Mouse (Mus musculus): ENCODE data around the gene Dynlt1c. TPM values are rescaled to one million over a fixed set of nuclear protein-coding genes. Genes with fewer than 3 reads are reported as not detected.
"Not testable (repeated sequence)": the region's sequence is repeated elsewhere in the genome, so short reads cannot be mapped to it uniquely, and the experiment has no call there.

The Dynlt1c gene
- 5.2 and 5.6 TPM in 2 replicates for polyA plus RNA-seq (2012; rRNA removed)

DNA sequence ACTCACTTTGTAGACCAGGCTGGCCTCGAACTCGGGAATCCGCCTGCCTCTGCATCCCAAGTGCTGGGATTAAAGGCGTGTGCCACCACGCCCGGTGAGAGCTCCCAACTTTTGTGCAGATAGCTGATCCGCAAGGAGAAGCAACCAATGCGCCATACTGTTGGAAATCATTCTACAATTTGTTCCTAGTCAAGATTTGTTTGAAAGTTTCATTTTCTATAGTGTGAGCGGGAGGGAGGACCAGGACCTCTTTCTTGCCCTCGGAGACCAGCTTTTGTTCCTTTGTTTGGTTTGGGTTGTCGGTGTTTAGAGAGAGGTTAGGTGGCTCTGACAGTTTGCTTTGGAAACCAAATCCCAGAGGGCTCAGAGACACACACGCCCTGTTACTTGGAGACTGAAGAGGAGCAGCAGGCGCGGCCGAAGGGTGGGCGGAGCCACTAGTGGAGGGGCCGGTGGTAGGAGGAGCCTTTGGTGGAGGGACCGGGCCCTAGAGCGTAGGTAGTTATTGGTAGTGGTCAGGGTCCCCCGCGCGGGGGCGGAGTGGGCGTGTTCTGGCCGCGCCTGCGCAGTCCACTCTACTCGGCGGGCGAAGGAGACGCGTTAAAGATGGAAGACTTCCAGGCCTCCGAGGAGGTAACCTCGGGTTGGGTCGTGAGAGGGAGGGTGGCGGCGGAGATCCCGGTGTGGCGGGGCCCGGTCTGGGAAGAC lies at the start of gene Dynlt1c:
TSS of gene Dynlt1c (plus strand) at position 468 of the 708 bp plus-strand sequence.
- peak; percentile 91 for DNase-seq
- WGBS = 9% methylated on average over 35 of the region's 40 CpGs
- H3K27ac ChIP-seq (ENCODE audit: insufficient read depth, low read depth, low read length) = peak within 1 kb of the TSS; percentile 45; the same call in 1 of the 2 replicates

DNA sequence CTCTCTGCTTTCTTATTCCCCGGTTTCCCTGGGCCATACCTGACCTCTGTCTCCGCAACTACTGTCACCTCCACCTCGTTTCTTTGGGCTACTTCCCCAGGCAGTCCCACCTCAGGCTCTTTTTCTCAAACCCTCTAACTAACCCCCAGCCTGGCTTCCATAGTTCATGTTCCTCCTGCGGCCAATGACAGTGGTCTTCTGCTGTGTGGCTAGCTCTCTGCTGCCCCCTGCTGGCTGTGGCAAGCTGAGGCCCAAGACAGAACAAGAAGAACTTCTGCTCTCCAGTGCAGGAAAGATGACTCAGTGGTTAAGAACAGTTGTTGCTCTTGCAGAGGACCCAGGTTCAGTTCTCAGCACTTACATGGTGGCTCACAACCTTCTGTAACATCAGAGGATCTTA lies 47.7 kb upstream of the Dynlt1c start:
- H3K27ac ChIP-seq (ENCODE audit: insufficient read depth, low read depth, low read length); H3K36me3 ChIP-seq (ENCODE audit: control insufficient read depth, insufficient read depth, low read length); H3K4me1 ChIP-seq (ENCODE audit: control insufficient read depth, insufficient read depth, low read length); H3K4me3 ChIP-seq (ENCODE audit: insufficient read depth, low read depth, low read length); DNase-seq; H3K27me3 ChIP-seq (replicated peaks; ENCODE audit: control insufficient read depth, insufficient read depth, low read length): not testable (repeated sequence)
- no CpG with 5 or more reads among the region's 4 CpGs for WGBS

More for the DNA sequence above, at the start of gene Dynlt1c:
- peak within 1 kb of the TSS; percentile 45 for H3K4me3 ChIP-seq (ENCODE audit: insufficient read depth, low read depth, low read length)
- TF ChIP-seq POLR2A (IDR thresholded peaks at IDR 0.05; ENCODE audit: low read depth, low read length) = peak; percentile 4
- not testable (repeated sequence) for H3K27me3 ChIP-seq (replicated peaks; ENCODE audit: control insufficient read depth, insufficient read depth, low read length); H3K4me1 ChIP-seq (ENCODE audit: control insufficient read depth, insufficient read depth, low read length); H3K36me3 ChIP-seq (ENCODE audit: control insufficient read depth, insufficient read depth, low read length)

DNA sequence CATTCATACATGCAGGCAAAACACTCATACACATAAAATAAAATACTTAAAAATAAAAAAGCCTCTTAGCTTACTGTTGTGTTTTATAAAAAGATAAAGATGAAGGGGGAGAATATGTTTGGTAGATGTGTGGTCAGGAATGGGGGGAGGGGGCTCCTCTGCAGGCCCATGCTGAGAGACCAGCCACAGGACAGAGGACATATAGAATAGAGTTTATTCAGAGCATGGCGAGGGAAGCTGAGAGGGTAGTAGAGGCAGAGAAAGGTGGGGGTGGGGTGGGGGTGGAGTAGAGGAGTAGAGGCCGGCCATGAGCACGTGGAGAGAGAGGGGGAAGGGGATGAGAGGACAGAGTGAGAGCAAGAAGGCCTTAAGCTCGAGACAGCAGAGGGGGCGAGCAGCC lies 47.2 kb upstream of the Dynlt1c start:
- DNase-seq; H3K4me3 ChIP-seq (ENCODE audit: insufficient read depth, low read depth, low read length); H3K36me3 ChIP-seq (ENCODE audit: control insufficient read depth, insufficient read depth, low read length); H3K27ac ChIP-seq (ENCODE audit: insufficient read depth, low read depth, low read length); H3K4me1 ChIP-seq (ENCODE audit: control insufficient read depth, insufficient read depth, low read length); H3K27me3 ChIP-seq (replicated peaks; ENCODE audit: control insufficient read depth, insufficient read depth, low read length): not testable (repeated sequence)
- no CpG with 5 or more reads among the region's 5 CpGs for WGBS

DNA sequence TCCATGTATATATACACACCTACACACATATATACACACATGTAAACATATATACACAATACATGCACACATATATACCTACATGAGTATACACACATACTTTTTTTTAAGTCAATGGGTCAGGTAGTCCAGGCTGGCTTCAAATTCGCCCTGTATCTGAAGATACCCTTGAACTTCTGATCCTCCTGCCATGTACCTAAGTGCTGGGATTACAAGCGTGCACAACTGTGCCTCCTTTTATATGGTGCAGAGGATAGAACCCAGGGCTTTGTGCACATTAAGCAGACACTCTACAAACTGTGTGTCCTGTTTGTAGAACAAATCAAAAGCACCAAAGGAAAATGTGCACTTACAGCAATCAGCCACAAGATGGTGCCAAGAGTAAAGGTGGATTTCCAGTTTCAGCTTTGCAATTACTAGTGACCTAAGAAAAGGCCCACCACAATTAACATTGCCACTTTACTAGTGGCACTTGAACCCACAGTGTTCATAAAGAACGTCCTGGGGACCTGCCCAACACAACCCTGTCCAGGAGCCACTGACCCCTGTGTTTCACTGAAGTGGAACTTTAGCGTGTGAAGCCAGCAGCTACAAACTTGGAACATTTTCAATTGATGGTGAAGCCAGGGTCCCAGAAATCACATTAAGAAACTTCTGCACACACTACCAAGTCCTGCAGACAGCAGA lies 41.9 kb upstream of the Dynlt1c start:
- not testable (repeated sequence) for H3K27me3 ChIP-seq (replicated peaks; ENCODE audit: control insufficient read depth, insufficient read depth, low read length); DNase-seq; H3K4me1 ChIP-seq (ENCODE audit: control insufficient read depth, insufficient read depth, low read length); H3K4me3 ChIP-seq (ENCODE audit: insufficient read depth, low read depth, low read length); H3K36me3 ChIP-seq (ENCODE audit: control insufficient read depth, insufficient read depth, low read length); H3K27ac ChIP-seq (ENCODE audit: insufficient read depth, low read depth, low read length)
- no CpG with 5 or more reads among the region's 4 CpGs for WGBS

DNA sequence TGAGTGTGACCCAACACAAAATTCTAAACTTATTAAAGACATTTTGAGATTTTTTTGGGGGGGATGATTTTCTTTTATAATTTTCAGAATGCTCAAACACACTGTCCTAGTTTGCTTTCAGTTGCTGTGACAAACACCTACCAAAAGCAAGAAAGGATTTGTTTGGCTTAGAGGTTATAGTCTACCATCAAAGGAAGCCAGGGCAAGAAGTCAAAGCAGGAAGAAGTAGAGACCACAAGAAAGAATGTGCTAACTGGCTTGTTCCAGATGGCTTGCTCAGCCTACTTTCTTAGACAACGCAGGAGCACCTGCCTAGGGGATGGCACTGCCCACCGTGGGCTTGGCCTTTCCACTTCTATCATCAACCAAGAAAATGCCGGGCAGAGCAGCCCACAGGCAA lies 36.6 kb upstream of the Dynlt1c start:
- not testable (repeated sequence) for H3K4me3 ChIP-seq (ENCODE audit: insufficient read depth, low read depth, low read length); H3K36me3 ChIP-seq (ENCODE audit: control insufficient read depth, insufficient read depth, low read length); DNase-seq; H3K4me1 ChIP-seq (ENCODE audit: control insufficient read depth, insufficient read depth, low read length); H3K27me3 ChIP-seq (replicated peaks; ENCODE audit: control insufficient read depth, insufficient read depth, low read length); H3K27ac ChIP-seq (ENCODE audit: insufficient read depth, low read depth, low read length)
- WGBS = 89% methylated on average over 3 of the region's 3 CpGs

DNA sequence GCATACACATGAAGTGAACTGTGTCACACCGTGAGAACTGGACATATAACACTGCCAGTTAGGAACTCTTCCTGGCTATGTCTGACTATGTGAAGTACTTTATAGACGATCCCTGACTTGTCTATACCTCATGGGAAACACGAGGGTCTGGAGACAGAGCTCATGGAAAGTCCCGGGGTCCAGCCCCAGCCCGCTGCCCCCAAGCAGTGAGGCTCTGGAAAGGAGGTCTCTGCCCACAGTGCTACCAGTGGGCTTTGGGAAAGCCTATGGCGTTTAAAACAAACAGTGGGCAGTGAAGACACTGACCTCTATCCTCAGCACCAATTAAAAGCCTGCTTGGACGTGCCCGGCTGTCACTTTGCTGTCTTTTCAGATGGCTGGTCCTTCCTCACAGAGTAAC lies 33.6 kb upstream of the Dynlt1c start:
- not testable (repeated sequence) for H3K4me3 ChIP-seq (ENCODE audit: insufficient read depth, low read depth, low read length); H3K36me3 ChIP-seq (ENCODE audit: control insufficient read depth, insufficient read depth, low read length); H3K27ac ChIP-seq (ENCODE audit: insufficient read depth, low read depth, low read length); H3K27me3 ChIP-seq (replicated peaks; ENCODE audit: control insufficient read depth, insufficient read depth, low read length); H3K4me1 ChIP-seq (ENCODE audit: control insufficient read depth, insufficient read depth, low read length); DNase-seq
- WGBS = 67% methylated on average over 6 of the region's 8 CpGs

DNA sequence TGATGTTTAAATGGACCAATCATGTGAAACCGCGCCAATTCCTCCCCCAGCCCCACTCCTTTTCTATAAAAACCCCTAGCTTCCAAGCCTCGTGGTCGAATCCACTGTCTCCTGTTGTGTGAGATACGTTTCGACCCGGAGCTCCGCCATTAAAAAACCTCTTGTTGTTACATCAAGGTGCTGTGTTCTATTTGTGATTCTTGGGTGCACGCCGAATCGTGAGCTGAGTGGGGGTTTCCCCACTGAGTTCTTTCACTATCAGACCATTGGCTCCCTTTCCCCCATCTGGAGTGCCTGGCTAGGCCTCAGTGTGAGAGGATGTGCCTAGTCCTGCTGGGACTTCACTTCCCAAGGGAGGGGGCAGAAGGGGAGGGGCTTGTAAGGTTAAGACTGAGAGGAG lies 30.2 kb upstream of the Dynlt1c start:
- H3K27me3 ChIP-seq (replicated peaks; ENCODE audit: control insufficient read depth, insufficient read depth, low read length) = not testable (repeated sequence)
- 90% methylated on average over 11 of the region's 11 CpGs for WGBS

DNA sequence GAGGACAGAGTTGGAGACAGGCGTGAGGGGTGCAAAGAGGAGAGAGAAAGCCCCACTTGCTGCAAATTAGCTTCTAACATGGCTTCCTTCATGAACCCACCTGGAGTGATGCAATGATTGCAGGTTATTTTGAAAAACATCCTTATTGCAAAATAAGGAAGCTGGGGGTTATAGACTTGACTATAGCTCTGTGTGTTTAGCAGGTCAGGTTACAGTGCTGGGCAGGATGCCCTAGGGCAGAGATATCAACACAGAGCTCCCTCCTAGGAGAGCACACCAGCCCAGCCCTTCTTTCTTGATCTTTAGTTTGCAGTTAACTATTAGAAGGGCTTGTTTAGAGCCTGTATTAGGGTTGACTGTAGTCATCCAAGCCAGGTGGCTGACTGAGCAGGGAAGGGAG lies 29.3 kb upstream of the Dynlt1c start:
- WGBS = no CpG with 5 or more reads among the region's 1 CpGs
- not testable (repeated sequence) for H3K27me3 ChIP-seq (replicated peaks; ENCODE audit: control insufficient read depth, insufficient read depth, low read length); H3K36me3 ChIP-seq (ENCODE audit: control insufficient read depth, insufficient read depth, low read length); H3K4me3 ChIP-seq (ENCODE audit: insufficient read depth, low read depth, low read length); H3K4me1 ChIP-seq (ENCODE audit: control insufficient read depth, insufficient read depth, low read length); DNase-seq; H3K27ac ChIP-seq (ENCODE audit: insufficient read depth, low read depth, low read length)

More for the DNA sequence above, 30.2 kb upstream of the Dynlt1c start:
- not testable (repeated sequence) for H3K27ac ChIP-seq (ENCODE audit: insufficient read depth, low read depth, low read length); H3K4me1 ChIP-seq (ENCODE audit: control insufficient read depth, insufficient read depth, low read length); H3K4me3 ChIP-seq (ENCODE audit: insufficient read depth, low read depth, low read length); DNase-seq; H3K36me3 ChIP-seq (ENCODE audit: control insufficient read depth, insufficient read depth, low read length)

DNA sequence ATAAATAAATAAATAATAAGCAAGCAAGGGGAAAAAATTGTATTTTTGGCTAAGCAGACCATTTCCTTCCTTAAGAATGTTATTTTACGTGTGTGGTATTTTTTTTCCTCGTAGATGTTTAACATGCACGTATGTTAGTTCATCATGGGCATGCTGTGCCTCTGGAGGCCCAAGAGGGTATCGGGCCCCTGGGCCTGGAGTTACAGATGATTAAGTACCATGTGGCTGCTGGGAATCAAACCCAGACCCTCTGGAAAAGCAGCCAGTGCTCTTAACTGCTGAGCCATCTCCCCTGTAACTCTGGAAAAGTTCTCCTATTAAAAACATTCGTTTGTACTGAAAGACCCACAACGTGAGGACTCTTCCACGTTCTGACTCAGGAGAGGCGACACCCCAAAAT lies 26.1 kb upstream of the Dynlt1c start:
- not testable (repeated sequence) for DNase-seq; H3K27ac ChIP-seq (ENCODE audit: insufficient read depth, low read depth, low read length); H3K27me3 ChIP-seq (replicated peaks; ENCODE audit: control insufficient read depth, insufficient read depth, low read length); H3K4me1 ChIP-seq (ENCODE audit: control insufficient read depth, insufficient read depth, low read length); H3K36me3 ChIP-seq (ENCODE audit: control insufficient read depth, insufficient read depth, low read length); H3K4me3 ChIP-seq (ENCODE audit: insufficient read depth, low read depth, low read length)
- 91% methylated on average over 8 of the region's 8 CpGs for WGBS

DNA sequence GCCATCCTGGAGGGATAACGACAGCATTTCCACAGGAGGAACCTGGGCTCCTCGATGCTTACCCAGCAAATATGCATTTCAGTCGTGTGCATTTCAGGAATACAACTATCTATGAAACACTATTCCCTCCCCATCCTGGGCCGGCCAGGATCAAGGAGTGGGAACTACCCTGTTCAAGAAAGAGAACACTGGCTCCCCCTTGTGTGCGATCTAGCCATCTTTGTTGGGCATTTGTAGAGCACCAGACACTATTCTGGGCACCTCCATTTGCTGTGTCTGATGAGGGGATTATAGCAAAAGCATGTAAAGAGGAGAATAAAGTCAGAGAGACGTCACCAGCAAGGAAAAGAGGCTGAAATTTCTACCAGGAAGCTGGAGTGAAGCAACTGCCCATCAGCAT lies 12.8 kb upstream of the Dynlt1c start:
- DNase-seq; H3K36me3 ChIP-seq (ENCODE audit: control insufficient read depth, insufficient read depth, low read length); H3K27ac ChIP-seq (ENCODE audit: insufficient read depth, low read depth, low read length); H3K27me3 ChIP-seq (replicated peaks; ENCODE audit: control insufficient read depth, insufficient read depth, low read length); H3K4me1 ChIP-seq (ENCODE audit: control insufficient read depth, insufficient read depth, low read length); H3K4me3 ChIP-seq (ENCODE audit: insufficient read depth, low read depth, low read length): not testable (repeated sequence)
- WGBS = no CpG with 5 or more reads among the region's 6 CpGs

DNA sequence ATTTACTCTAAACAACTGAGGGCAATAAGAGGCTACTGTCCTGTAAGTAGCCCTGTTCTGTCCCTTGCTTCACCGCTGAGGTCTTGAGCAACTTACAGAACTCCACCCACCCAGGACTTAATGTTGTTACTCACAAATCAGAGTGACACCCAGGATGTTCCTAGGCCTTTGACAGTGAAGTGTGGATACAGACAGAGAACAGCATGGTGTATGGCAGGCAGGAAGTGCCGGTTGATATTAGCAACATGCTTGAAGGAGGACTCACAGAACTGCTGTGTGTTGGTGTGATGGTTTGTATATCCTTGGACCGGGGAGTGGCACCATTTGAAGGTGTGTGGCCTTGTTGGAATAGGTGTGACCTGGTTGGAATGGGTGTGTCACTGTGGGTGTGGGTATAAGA lies 9.4 kb upstream of the Dynlt1c start:
- not testable (repeated sequence) for H3K27ac ChIP-seq (ENCODE audit: insufficient read depth, low read depth, low read length); H3K4me1 ChIP-seq (ENCODE audit: control insufficient read depth, insufficient read depth, low read length); H3K27me3 ChIP-seq (replicated peaks; ENCODE audit: control insufficient read depth, insufficient read depth, low read length); DNase-seq; H3K36me3 ChIP-seq (ENCODE audit: control insufficient read depth, insufficient read depth, low read length); H3K4me3 ChIP-seq (ENCODE audit: insufficient read depth, low read depth, low read length)
- WGBS = 97% methylated on average over 2 of the region's 3 CpGs
